In genomic region chr1:86486703-86487294, GRCm38 (mm10) we compare ENCODE assay signal across 8 mouse cellular contexts. TPM values are rescaled to one million over a fixed set of nuclear protein-coding genes. Genes with fewer than 3 reads are reported as not detected.
DNase-seq lines count a peak whose midpoint lies in the region; ATAC-seq lines count a peak whose summit lies in the region.

No protein-coding gene starts in this region.

- 7% methylated on average over 13 of the region's 13 CpGs for whole genome bisulfite sequencing in limb, embryonic 15.5 days

- no peaks in the 10 kb centered on the region for H3K9me3 ChIP-seq in limb, embryonic 15.5 days

- H3K36me3 ChIP-seq in limb, embryonic 15.5 days: no peaks in the 10 kb centered on the region

- H3K27ac ChIP-seq in limb, embryonic 15.5 days: peak overlapping the region; percentile 98

- no peaks in the 10 kb centered on the region for H3K27me3 ChIP-seq in limb, embryonic 15.5 days

- H3K4me3 ChIP-seq in limb, embryonic 15.5 days: peak overlapping the region; percentile 69

- peak overlapping the region; percentile 50 for H3K9ac ChIP-seq in limb, embryonic 15.5 days

- peak; percentile 57 for DNase-seq in cerebellum, adult 9-11 months
- no peak for DNase-seq in cerebellum, adult 11 months
- peak; percentile 22 for DNase-seq in thymus, postnatal 25 days
- no peak for DNase-seq in thymus, postnatal 0 days (ENCODE audit: low spot score)
- DNase-seq in adipocyte (ENCODE audit: low spot score): no peak
- DNase-seq in spleen, postnatal 36 days (ENCODE audit: low spot score in 2 of 2): no peak
- no peak for DNase-seq in yolk sac, embryonic 10.5 days (ENCODE audit: low spot score)

- H3K4me1 ChIP-seq in limb, embryonic 15.5 days: peaks cover 27% of the 10 kb centered on the region

- ATAC-seq in limb, embryonic 15.5 days (ENCODE audit: insufficient number of reproducible peaks, low FRiP score, low TSS enrichment, low read depth): no peak

- H3K4me2 ChIP-seq in limb, embryonic 15.5 days: peak overlapping the region; percentile 50

RNA-seq across cellular contexts. Expression of gene Ptma, which starts 39.7 kb away (rescaled TPM):
- 3,795 and 4,477 TPM in 2 replicates for polyA plus RNA-seq in thymus, postnatal 0 days (2015; fragmentation: Nextera tagmentation; extraction: Ambion mirVana)
- 1,783 and 2,088 TPM in 2 replicates for polyA plus RNA-seq in limb, embryonic 15.5 days (2015; fragmentation: Nextera tagmentation; extraction: Ambion mirVana)

Comparison
In these comparisons a context has a peak if more than half of its experiments do, and no peak if none do; other contexts are left out.
1. DNase-seq: peak in cerebellum, adult 9-11 months (single experiment) and thymus, postnatal 25 days (single experiment); none in cerebellum, adult 11 months (single experiment), thymus, postnatal 0 days (single experiment), adipocyte (single experiment), spleen, postnatal 36 days (0 of 2) and yolk sac, embryonic 10.5 days (single experiment).